1 mouse cellular context compared by ENCODE assay signal in the genomic region with DNA sequence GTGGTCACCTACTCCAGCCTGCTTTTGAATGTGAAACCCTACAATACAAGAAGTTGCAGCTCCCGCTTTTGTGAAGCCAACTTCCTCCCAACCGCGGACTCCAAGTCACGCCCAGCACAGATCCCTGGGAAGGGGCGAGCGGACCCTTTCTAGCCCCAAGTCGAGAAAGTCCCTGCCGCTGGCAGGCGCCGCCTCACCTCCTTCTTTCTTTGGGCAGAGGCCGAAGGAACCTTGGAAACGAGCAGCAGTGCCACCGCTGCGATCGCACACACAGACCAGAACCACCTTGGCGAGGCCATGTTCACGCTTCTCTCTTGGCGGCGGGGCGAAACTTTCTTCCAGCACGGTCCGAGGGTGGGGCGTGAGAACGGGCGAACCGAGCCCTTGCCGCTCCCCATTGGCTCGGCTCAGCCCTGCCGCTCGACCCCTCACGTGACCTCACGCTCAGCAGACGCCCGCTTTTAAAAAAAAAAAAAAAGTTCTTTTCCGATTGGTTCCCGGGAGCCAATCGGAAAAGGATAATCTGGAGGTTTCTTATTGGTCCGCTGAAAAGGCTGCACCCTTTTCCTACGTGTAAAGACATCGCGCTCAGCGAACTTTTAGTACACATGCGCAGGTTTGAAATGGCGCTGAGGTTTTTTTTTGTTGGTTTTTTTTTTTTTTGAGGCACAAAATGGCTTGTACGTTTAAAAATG.
TF ChIP-seq lines count a peak whose summit lies in the region.

A gene (minus strand): TSS at position 442 of the 695 bp plus-strand sequence.

TF ChIP-seq in MEL, 35 proteins besides CTCF, POLR2A, EP300 and RAD21 (continued from another document):
- TF ChIP-seq MAFK (IDR thresholded peaks at IDR 0.05; ENCODE audit: borderline replicate concordance, low read depth, low read length): no peak
- TF ChIP-seq CHD2 (IDR thresholded peaks at IDR 0.05; ENCODE audit: low read length): no peak
- no peak for TF ChIP-seq MAZ (IDR thresholded peaks at IDR 0.05; ENCODE audit: low read depth, low read length)
- no peak for TF ChIP-seq RCOR1 (IDR thresholded peaks at IDR 0.05; ENCODE audit: low read depth, low read length)
- peak in 1 of 2 experiments; percentile 89; a peak in 3 of 4 replicates for TF ChIP-seq USF2 (IDR thresholded peaks at IDR 0.05; ENCODE audit: borderline replicate concordance in 1 of 2, insufficient read depth in 1 of 2, low read depth in 1 of 2, low read length in 2 of 2)
- TF ChIP-seq CHD1 (IDR thresholded peaks at IDR 0.05; ENCODE audit: low read depth, low read length): no peak
- no peak for TF ChIP-seq GABPA (IDR thresholded peaks at IDR 0.05; ENCODE audit: low read depth, low read length)
- TF ChIP-seq MYC (IDR thresholded peaks at IDR 0.05; ENCODE audit: low read depth, low read length): peak; percentile 82
- no peak for TF ChIP-seq MEF2A (IDR thresholded peaks at IDR 0.05; ENCODE audit: extremely low read depth, insufficient replicate concordance, low read depth, low read length, poor library complexity, severe bottlenecking)
- TF ChIP-seq ZMIZ1 (IDR thresholded peaks at IDR 0.05; ENCODE audit: low read depth, low read length): peak; percentile 66; the same call in 1 of the 2 replicates
- peak; percentile 78 for TF ChIP-seq NRF1 (IDR thresholded peaks at IDR 0.05; ENCODE audit: insufficient read depth, low read depth, low read length, poor library complexity, severe bottlenecking)
- no peak for TF ChIP-seq TAL1 (IDR thresholded peaks at IDR 0.05; ENCODE audit: low read length)
- peak; percentile 99 for TF ChIP-seq USF1 (IDR thresholded peaks at IDR 0.05; ENCODE audit: low read depth, low read length)
TF ChIP-seq in MEL: peak in this region for 18.
